Mouse (Mus musculus): ENCODE measurements around the gene Zfhx2.
"Not testable (repeated sequence)": the region's sequence is repeated elsewhere in the genome, so short reads cannot be mapped to it uniquely, and the experiment has no call there.

Gene Zfhx2

GRCm38 (mm10) chr14:55077481-55078365, 14.4 kb downstream of the Zfhx2 start:
- no peak for DNase-seq (ENCODE audit: low spot score)

GRCm38 (mm10) chr14:55076956-55077355, 15.2 kb downstream of the Zfhx2 start:
- DNase-seq (ENCODE audit: low spot score) = no peak

- DNase-seq (ENCODE audit: low spot score) = no peak
Measured at GRCm38 (mm10) chr14:55076224-55076623, 15.9 kb downstream of the Zfhx2 start.

GRCm38 (mm10) chr14:55074416-55074815, 17.7 kb downstream of the Zfhx2 start:
- DNase-seq (ENCODE audit: low spot score) = no peak

GRCm38 (mm10) chr14:55071756-55072155, 20.4 kb downstream of the Zfhx2 start:
- no peak for DNase-seq (ENCODE audit: low spot score)

GRCm38 (mm10) chr14:55066042-55066441, 26.1 kb downstream of the Zfhx2 start:
- DNase-seq (ENCODE audit: low spot score) = no peak

GRCm38 (mm10) chr14:55065391-55065790, 26.7 kb downstream of the Zfhx2 start:
- DNase-seq (ENCODE audit: low spot score) = no peak

GRCm38 (mm10) chr14:55064481-55065370, 27.4 kb downstream of the Zfhx2 start:
- DNase-seq (ENCODE audit: low spot score) = no peak

GRCm38 (mm10) chr14:55063581-55064381, 28.3 kb downstream of the Zfhx2 start:
- no peak for DNase-seq (ENCODE audit: low spot score)

GRCm38 (mm10) chr14:55063117-55063516, 29.0 kb downstream of the Zfhx2 start:
- no peak for DNase-seq (ENCODE audit: low spot score)

- DNase-seq (ENCODE audit: low spot score) = no peak
Measured at GRCm38 (mm10) chr14:55062626-55063025, 29.5 kb downstream of the Zfhx2 start.

GRCm38 (mm10) chr14:55061845-55062244, 30.3 kb downstream of the Zfhx2 start:
- DNase-seq (ENCODE audit: low spot score) = no peak

GRCm38 (mm10) chr14:55059931-55060330, 32.2 kb downstream of the Zfhx2 start:
- no peak for DNase-seq (ENCODE audit: low spot score)

- DNase-seq (ENCODE audit: low spot score) = no peak
Measured at GRCm38 (mm10) chr14:55059009-55059408, 33.1 kb downstream of the Zfhx2 start.

GRCm38 (mm10) chr14:55055167-55055834, 36.8 kb downstream of the Zfhx2 start:
- no peak for DNase-seq (ENCODE audit: low spot score)

GRCm38 (mm10) chr14:55054191-55054749, 37.9 kb downstream of the Zfhx2 start:
- no peak for DNase-seq (ENCODE audit: low spot score)

GRCm38 (mm10) chr14:55053708-55054190, 38.4 kb downstream of the Zfhx2 start:
- DNase-seq (ENCODE audit: low spot score) = no peak

GRCm38 (mm10) chr14:55053050-55053449, 39.1 kb downstream of the Zfhx2 start:
- no peak for DNase-seq (ENCODE audit: low spot score)

GRCm38 (mm10) chr14:55052496-55052895, 39.6 kb downstream of the Zfhx2 start:
- DNase-seq (ENCODE audit: low spot score) = no peak

GRCm38 (mm10) chr14:55047971-55048531, 44.1 kb downstream of the Zfhx2 start:
- no peak for DNase-seq (ENCODE audit: low spot score)

GRCm38 (mm10) chr14:55043694-55044093, 48.4 kb downstream of the Zfhx2 start:
- not testable (repeated sequence) for DNase-seq (ENCODE audit: low spot score)
